In genomic region chr4:125742162-125742571, GRCm38 (mm10) we compare ENCODE assay signal across 19 mouse cellular contexts.
DNase-seq lines count a peak whose midpoint lies in the region; ATAC-seq and TF ChIP-seq lines count a peak whose summit lies in the region.
"Had no signal": no experiment of that assay in that cellular context is flagged by ENCODE, and none has a peak within 500 bp of the region (broad histone marks: within the 10 kb centered on the region; RNA-seq: fewer than 3 reads in every experiment).

No protein-coding gene starts in this region.

- no peak overlapping the region for H3K27ac ChIP-seq in hindbrain, embryonic 16.5 days (ENCODE audit: low read depth, low read length)
- no peak overlapping the region for H3K27ac ChIP-seq in hindbrain, embryonic 10.5 days
- H3K27ac ChIP-seq in intestine, embryonic 15.5 days, result no peak overlapping the region
- H3K27ac ChIP-seq: embryonic facial prominence, embryonic 15.5 days; heart, embryonic 15.5 days; liver, embryonic 14.5 days; lung, embryonic 15.5 days; neural tube, embryonic 15.5 days; stomach, embryonic 15.5 days had no signal

- H3K4me3 ChIP-seq in hindbrain, embryonic 16.5 days (ENCODE audit: low read length), result no peak overlapping the region
- H3K4me3 ChIP-seq in hindbrain, embryonic 10.5 days, result no peak overlapping the region
- no peak overlapping the region for H3K4me3 ChIP-seq in intestine, embryonic 15.5 days (replicated peaks)
- H3K4me3 ChIP-seq: embryonic facial prominence, embryonic 15.5 days; heart, embryonic 15.5 days; lung, embryonic 15.5 days; myocyte; neural tube, embryonic 15.5 days; stomach, embryonic 15.5 days had no signal

- no peaks in the 10 kb centered on the region for H3K9me3 ChIP-seq in hindbrain, embryonic 16.5 days (ENCODE audit: control insufficient read depth, low read length)
- H3K9me3 ChIP-seq in hindbrain, embryonic 10.5 days, result no peaks in the 10 kb centered on the region
- no peaks in the 10 kb centered on the region for H3K9me3 ChIP-seq in intestine, embryonic 15.5 days
- H3K9me3 ChIP-seq: embryonic facial prominence, embryonic 15.5 days; heart, embryonic 15.5 days; lung, embryonic 15.5 days; neural tube, embryonic 15.5 days; stomach, embryonic 15.5 days had no signal

- H3K9ac ChIP-seq in hindbrain, embryonic 16.5 days (ENCODE audit: low read depth, low read length), result no peak overlapping the region
- H3K9ac ChIP-seq in intestine, embryonic 15.5 days, result no peak overlapping the region
- H3K9ac ChIP-seq: embryonic facial prominence, embryonic 15.5 days; heart, embryonic 15.5 days; liver, embryonic 14.5 days; lung, embryonic 15.5 days; neural tube, embryonic 15.5 days; stomach, embryonic 15.5 days had no signal

- TF ChIP-seq CTCF in brain, embryonic 14.5 days (IDR thresholded peaks at IDR 0.05; ENCODE audit: borderline replicate concordance, extremely low read depth, insufficient read depth, insufficient read length), result no peak

- no peaks in the 10 kb centered on the region for H3K27me3 ChIP-seq in hindbrain, embryonic 16.5 days (replicated peaks; ENCODE audit: control insufficient read depth, insufficient read depth, low read length)
- H3K27me3 ChIP-seq in hindbrain, embryonic 10.5 days (ENCODE audit: insufficient read depth, poor library complexity, severe bottlenecking), result 0 out of 2 replicates have a peak, but pooled peaks cover 2% of the 10 kb centered on the region
- H3K27me3 ChIP-seq in intestine, embryonic 15.5 days (replicated peaks), result 0 out of 2 replicates have a peak, but pooled peaks cover 4% of the 10 kb centered on the region
- H3K27me3 ChIP-seq: embryonic facial prominence, embryonic 15.5 days; heart, embryonic 15.5 days; lung, embryonic 15.5 days; neural tube, embryonic 15.5 days; stomach, embryonic 15.5 days had no signal

- DNase-seq in hindbrain, embryonic 10.5 days (ENCODE audit: low spot score), result no peak
- DNase-seq in MN1 (ENCODE audit: low spot score), result peak; percentile 25
- peak; percentile 75 for DNase-seq in brain, embryonic 14.5 days (ENCODE audit: low read depth)
- DNase-seq in cerebellum, postnatal 10 days, result peak; percentile 76 to 86
- DNase-seq in right cerebral cortex, postnatal 25 days, result no peak
- DNase-seq: adrenal gland, adult 8-10 months; gastrocnemius, postnatal 25 days; thymus, adult 2 months had no signal

- H3K36me3 ChIP-seq in hindbrain, embryonic 16.5 days (ENCODE audit: control insufficient read depth, insufficient read depth, low read length), result no peaks in the 10 kb centered on the region
- no peaks in the 10 kb centered on the region for H3K36me3 ChIP-seq in hindbrain, embryonic 10.5 days
- no peaks in the 10 kb centered on the region for H3K36me3 ChIP-seq in intestine, embryonic 15.5 days
- H3K36me3 ChIP-seq: embryonic facial prominence, embryonic 15.5 days; heart, embryonic 15.5 days; lung, embryonic 15.5 days; neural tube, embryonic 15.5 days; stomach, embryonic 15.5 days had no signal

- TF ChIP-seq POLR2A in brain, embryonic 14.5 days (IDR thresholded peaks at IDR 0.05; ENCODE audit: borderline replicate concordance, extremely low read depth, insufficient read depth, insufficient read length, poor library complexity, severe bottlenecking), result no peak

- ATAC-seq in hindbrain, embryonic 16.5 days, result peak; percentile 42; the same call in 1 of the 2 replicates
- ATAC-seq in intestine, embryonic 15.5 days, result no peak
- ATAC-seq: intestine, embryonic 16.5 days; Patski had no signal

- WGBS in hindbrain, embryonic 16.5 days, result 64% methylated on average over 16 of the region's 16 CpGs
- 84% methylated on average over 16 of the region's 16 CpGs for WGBS in hindbrain, embryonic 10.5 days
- WGBS in intestine, embryonic 15.5 days, result 79% methylated on average over 16 of the region's 16 CpGs

- H3K4me1 ChIP-seq in hindbrain, embryonic 16.5 days (ENCODE audit: control insufficient read depth, insufficient read depth, low read depth, low read length), result no peaks in the 10 kb centered on the region
- H3K4me1 ChIP-seq in hindbrain, embryonic 10.5 days (replicated peaks), result no peaks in the 10 kb centered on the region
- no peaks in the 10 kb centered on the region for H3K4me1 ChIP-seq in intestine, embryonic 15.5 days (replicated peaks)
- H3K4me1 ChIP-seq: embryonic facial prominence, embryonic 15.5 days; heart, embryonic 15.5 days; lung, embryonic 15.5 days; neural tube, embryonic 15.5 days; stomach, embryonic 15.5 days had no signal

- no peak overlapping the region for H3K4me2 ChIP-seq in hindbrain, embryonic 16.5 days (ENCODE audit: low read length)
- H3K4me2 ChIP-seq in intestine, embryonic 15.5 days (replicated peaks), result no peak overlapping the region
- H3K4me2 ChIP-seq: embryonic facial prominence, embryonic 15.5 days; heart, embryonic 15.5 days; lung, embryonic 15.5 days; neural tube, embryonic 15.5 days; stomach, embryonic 15.5 days had no signal

Comparison
In these comparisons a context has a peak if more than half of its experiments do, and no peak if none do; other contexts are left out.
1. DNase-seq: peak in MN1 (single experiment), brain, embryonic 14.5 days (single experiment) and cerebellum, postnatal 10 days (2 of 2); none in hindbrain, embryonic 10.5 days (single experiment) and right cerebral cortex, postnatal 25 days (single experiment).